Mouse (Mus musculus) midbrain, postnatal 0 days (tissue): ENCODE data around the gene Tmem176a. TPM values are rescaled to one million over a fixed set of nuclear protein-coding genes. Genes with fewer than 3 reads are reported as not detected.
A peak's percentile ranks its signal among the peaks of the same experiment; 100 is the strongest.

Source experiments
- ATAC-seq: fragments of 200-750 bp; cut with Nextera tagmentation; 2 replicates; pipeline ENCODE4 v1.8.0; 2017; ENCODE audit warnings: moderate number of reproducible peaks, mild to moderate bottlenecking, moderate TSS enrichment, moderate library complexity; ENCODE audit not compliant: low FRiP score
- DNase-seq: peaks from one replicate; pipeline ENCODE4 v3.0.0-alpha.2; 2015; ENCODE audit warnings: low spot score
- H3K27ac ChIP-seq: fragments of 300-500 bp; sonication (generic); 2 replicates; pipeline ENCODE4 v1.5.1; 2014; ENCODE audit warnings: low read depth, mild to moderate bottlenecking, low read length, mixed read lengths
- H3K27me3 ChIP-seq: fragments of 300-500 bp; sonication (generic); 2 replicates; pipeline ENCODE4 v1.6.1; 2014; ENCODE audit warnings: low read length, control low read depth, mixed read lengths; ENCODE audit not compliant: insufficient read depth
- H3K36me3 ChIP-seq: fragments of 300-500 bp; sonication (generic); 2 replicates; pipeline ENCODE4 v1.6.1; 2014; ENCODE audit warnings: low read length, control low read depth, mixed read lengths; ENCODE audit not compliant: insufficient read depth
- H3K4me1 ChIP-seq: fragments of 300-500 bp; sonication (generic); 2 replicates; pipeline ENCODE4 v1.6.1; 2014; ENCODE audit warnings: mild to moderate bottlenecking, control low read depth, antibody characterized with exemption, low read length, mixed read lengths; ENCODE audit not compliant: insufficient read depth
- H3K4me2 ChIP-seq: fragments of 300-500 bp; sonication (generic); 2 replicates; pipeline ENCODE4 v1.6.1; 2014; ENCODE audit warnings: low read depth, mild to moderate bottlenecking, low read length, mixed read lengths; ENCODE audit not compliant: poor library complexity, severe bottlenecking
- H3K4me3 ChIP-seq: fragments of 300-500 bp; sonication (generic); 2 replicates; pipeline ENCODE4 v1.5.1; 2014; ENCODE audit warnings: low read depth, mild to moderate bottlenecking, low read length, moderate library complexity
- H3K9ac ChIP-seq: fragments of 300-500 bp; sonication (generic); replicated peaks from 2 replicates; pipeline ENCODE4 v1.6.1; 2014; ENCODE audit warnings: mild to moderate bottlenecking, low read length, moderate library complexity, mixed read lengths; ENCODE audit not compliant: poor library complexity, severe bottlenecking
- H3K9me3 ChIP-seq: fragments of 300-500 bp; sonication (generic); 2 replicates; pipeline ENCODE4 v1.6.1; 2016; ENCODE audit warnings: low read length, control low read depth
- CTCF ChIP-seq: IDR thresholded peaks from 2 replicates; pipeline ENCODE4 v1.5.1; 2016; ENCODE audit warnings: antibody characterized with exemption, mild to moderate bottlenecking
- whole genome bisulfite sequencing: fragments of 180-500 bp; shearing (Covaris S2); extraction: QIAGEN DNeasy Blood & Tissue Kit; methylation state at CpG from one replicate; pipeline ENCODE4 v1.1.7; 2014; 5-methylcytosine and 5-hydroxymethylcytosine counted together
- polyA plus RNA-seq: library from polyadenylated mRNA; unstranded; fragments of >200 nt; fragmentation: Nextera tagmentation; extraction: Ambion mirVana; gene quantifications from 2 replicates; pipeline ENCODE4 v1.2.1, GENCODE M21; 2015
- total RNA-seq: library from RNA; depleted of rRNA; stranded (reverse); fragments of >200 nt; gene quantifications from 2 replicates; pipeline ENCODE4 v1.2.3, GENCODE M21; 2014

The Tmem176a gene
- total and polyA plus RNA-seq, 2 experiments from 2014 or later, result 15.1 to 27.0 TPM

DNA sequence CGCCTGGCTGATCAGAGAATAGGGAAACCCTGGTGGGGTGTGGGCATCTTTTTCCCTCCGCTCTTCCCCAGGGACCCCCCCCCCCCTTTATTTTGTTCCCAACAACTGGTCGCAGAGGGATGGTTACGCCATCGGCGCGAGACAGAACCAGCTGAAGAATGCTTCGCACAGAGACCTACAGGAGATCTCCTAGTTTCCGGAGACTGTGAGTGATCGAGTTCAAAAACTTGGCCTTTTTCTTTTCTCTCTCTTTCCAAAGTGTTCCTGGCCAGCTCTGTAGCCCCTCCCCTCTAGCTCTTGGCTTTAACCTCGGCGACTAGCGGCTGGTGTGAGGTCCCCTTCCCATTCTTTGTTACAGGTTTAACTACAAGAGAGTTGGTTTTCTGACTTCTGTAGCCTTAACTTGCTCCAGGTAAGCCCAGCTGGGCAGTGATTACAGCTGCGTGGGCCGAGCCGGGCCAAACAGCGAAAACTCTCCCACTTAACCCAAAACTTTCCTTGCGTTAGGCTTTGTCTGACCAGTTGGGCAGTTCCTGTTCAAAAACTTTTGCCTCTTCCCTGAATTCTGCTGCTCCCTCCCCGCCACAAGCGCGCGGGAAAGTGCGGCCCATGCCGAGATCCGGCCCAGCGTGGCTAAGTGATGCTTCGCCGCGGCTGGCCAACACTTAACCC lies 11.2 kb downstream of the Tmem176a start:
- no peaks in the 10 kb centered on the region for H3K9me3 ChIP-seq
- H3K36me3 ChIP-seq, result no peaks in the 10 kb centered on the region
- no peak overlapping the region for H3K9ac ChIP-seq
- ATAC-seq (0 out of 2 replicates have a peak, but pooled peaks have one; percentile 16), DNase-seq (peak; percentile 31)
- no peaks in the 10 kb centered on the region for H3K27me3 ChIP-seq
- no peaks in the 10 kb centered on the region for H3K4me1 ChIP-seq
- 1% methylated on average over 29 of the region's 29 CpGs for WGBS
- H3K4me3 ChIP-seq, result peak overlapping the region; percentile 25; the same call in 1 of the 2 replicates
- H3K4me2 ChIP-seq, result peak overlapping the region; percentile 51
- H3K27ac ChIP-seq, result no peak overlapping the region
- no peak for TF ChIP-seq CTCF

DNA sequence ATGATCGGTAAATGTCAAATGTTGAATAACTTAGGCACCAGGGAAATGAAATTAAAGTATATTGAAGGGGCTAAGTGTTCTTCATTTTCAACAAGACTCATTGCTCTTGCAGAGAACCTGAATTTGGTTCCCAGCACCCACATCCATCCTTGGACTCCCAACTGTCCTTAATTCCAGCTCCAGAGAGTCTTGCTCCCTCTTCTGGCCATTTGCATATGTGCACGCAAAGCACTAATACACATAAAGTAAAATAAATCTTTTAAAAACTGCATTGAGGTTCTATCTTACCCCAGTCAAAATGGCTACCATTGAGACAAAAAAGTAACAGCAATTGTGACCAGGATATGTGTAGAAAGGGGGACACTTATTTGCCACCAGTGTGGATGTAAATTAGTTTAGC lies 13.4 kb downstream of the Tmem176a start:
- 99% methylated on average over 2 of the region's 2 CpGs for WGBS
- peak; percentile 30; the same call in 1 of the 2 replicates for TF ChIP-seq CTCF

DNA sequence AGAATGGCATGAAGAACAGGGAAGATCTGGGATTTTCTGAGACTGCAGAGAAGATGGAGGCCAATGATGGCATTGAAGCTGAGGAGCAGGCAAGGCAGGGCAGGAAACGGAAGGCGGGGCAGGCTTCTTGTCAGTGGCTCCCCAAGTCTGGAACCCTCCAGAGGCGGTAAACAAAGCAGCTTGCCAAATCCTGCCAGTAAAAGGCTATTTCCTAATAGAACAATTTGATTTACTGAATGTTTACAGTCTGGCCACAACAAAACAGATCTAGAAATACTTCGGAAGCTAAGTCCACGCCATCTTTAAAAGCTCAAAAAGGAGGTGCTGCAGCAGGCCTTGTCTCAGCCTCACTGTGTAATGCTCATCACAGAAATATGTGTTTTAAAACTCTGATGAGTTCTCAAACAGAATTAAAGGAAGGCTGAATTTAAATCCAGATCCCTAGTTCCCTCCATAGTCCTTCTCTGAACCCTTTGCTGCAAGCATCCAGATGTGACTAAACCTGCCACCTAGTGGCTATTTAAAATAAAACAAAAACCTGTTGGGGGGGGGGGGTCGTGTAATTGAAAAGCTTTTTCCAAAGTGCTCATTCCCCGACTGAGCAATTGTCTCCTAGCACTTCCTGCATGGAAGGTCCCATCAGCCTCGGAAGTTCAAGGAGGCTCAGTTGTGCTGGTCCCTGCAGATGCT lies 17.0 kb downstream of the Tmem176a start:
- ATAC-seq (no peak), DNase-seq (no peak)
- Histone ChIP-seq H3K27me3 (no peaks in the 10 kb centered on the region), H3K27ac (no peak overlapping the region), H3K4me2 (no peak overlapping the region), H3K36me3 (no peaks in the 10 kb centered on the region), H3K9me3 (no peaks in the 10 kb centered on the region), H3K4me1 (no peaks in the 10 kb centered on the region), H3K9ac (no peak overlapping the region), H3K4me3 (no peak overlapping the region)
- 54% methylated on average over 8 of the region's 8 CpGs for WGBS
- TF ChIP-seq CTCF, result peak; percentile 59

More for the DNA sequence above, 13.4 kb downstream of the Tmem176a start:
- Histone ChIP-seq H3K9ac (no peak overlapping the region), H3K4me2 (no peak overlapping the region), H3K4me1 (no peaks in the 10 kb centered on the region), H3K36me3 (no peaks in the 10 kb centered on the region), H3K9me3 (no peaks in the 10 kb centered on the region), H3K4me3 (no peak overlapping the region), H3K27ac (no peak overlapping the region), H3K27me3 (no peaks in the 10 kb centered on the region)
- ATAC-seq, result no peak
- DNase-seq, result no peak

DNA sequence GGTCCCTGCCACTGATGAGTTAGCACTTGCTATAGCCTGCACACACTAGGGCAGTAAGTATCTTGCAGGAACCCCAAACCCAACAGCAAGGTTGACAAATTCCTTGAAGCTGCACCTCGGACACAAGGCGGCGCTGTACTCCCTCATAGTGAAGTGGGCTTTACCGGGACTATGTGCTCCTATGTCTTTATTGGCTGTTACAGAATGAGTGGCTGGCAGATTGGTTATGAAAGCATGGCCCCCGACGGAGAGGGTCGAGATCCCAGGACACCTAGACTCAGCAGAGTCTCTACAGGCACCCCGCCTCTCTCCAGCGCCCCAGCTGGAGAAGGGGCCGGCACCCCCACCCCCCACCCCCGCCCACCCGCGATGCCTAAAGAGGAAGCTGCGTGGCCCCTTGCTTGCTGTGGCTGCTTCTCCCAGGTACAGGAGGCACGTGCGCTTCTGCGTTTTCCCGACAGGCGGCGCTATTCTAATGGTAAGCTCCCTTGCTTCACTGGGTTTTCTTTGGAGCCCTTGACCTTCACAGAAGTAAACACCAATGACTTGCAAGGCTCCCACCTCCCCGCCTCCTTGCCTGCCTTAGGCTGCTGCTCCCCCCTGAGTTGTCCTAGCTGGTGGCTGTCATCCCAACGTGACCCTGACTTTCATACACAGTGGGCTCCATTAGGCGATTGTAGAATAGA lies 19.6 kb downstream of the Tmem176a start:
- no peak overlapping the region for H3K27ac ChIP-seq
- H3K36me3 ChIP-seq, result no peaks in the 10 kb centered on the region
- peak; percentile 81 for DNase-seq
- no peaks in the 10 kb centered on the region for H3K4me1 ChIP-seq
- peak overlapping the region; percentile 39 for H3K4me2 ChIP-seq
- 0 out of 2 replicates have a peak, but pooled peaks have one; percentile 44 for ATAC-seq
- H3K27me3 ChIP-seq, result no peaks in the 10 kb centered on the region
- H3K9ac ChIP-seq, result no peak overlapping the region
- no peak overlapping the region for H3K4me3 ChIP-seq
- WGBS, result 13% methylated on average over 23 of the region's 23 CpGs
- TF ChIP-seq CTCF, result peak; percentile 72
- H3K9me3 ChIP-seq, result no peaks in the 10 kb centered on the region

DNA sequence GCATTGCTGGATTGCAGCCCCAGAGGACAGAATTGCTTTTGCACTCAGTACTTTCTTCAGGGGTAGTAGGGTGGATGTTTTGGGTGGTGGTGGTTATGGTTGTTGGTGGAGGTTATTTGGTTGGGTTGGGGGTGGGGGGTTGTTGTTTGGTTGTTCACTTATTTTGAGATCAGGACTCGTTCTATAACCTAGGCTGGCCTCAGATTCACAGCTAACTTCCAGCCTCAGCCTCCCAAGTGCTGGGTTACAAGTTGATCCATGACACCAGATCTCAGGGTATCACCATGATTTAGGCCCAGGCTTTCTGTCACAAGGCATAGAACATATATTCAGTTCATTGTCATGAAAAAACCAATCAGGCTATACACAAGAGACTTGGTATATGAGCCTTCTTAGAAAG lies 20.1 kb downstream of the Tmem176a start:
- Histone ChIP-seq H3K9ac (no peak overlapping the region), H3K9me3 (no peaks in the 10 kb centered on the region), H3K27me3 (no peaks in the 10 kb centered on the region), H3K4me1 (no peaks in the 10 kb centered on the region), H3K4me2 (0 out of 2 replicates have a peak overlapping the region, but pooled peaks have one; percentile 39), H3K27ac (no peak overlapping the region), H3K4me3 (no peak overlapping the region), H3K36me3 (no peaks in the 10 kb centered on the region)
- 91% methylated on average over 1 of the region's 1 CpGs for WGBS
- TF ChIP-seq CTCF, result no peak
- ATAC-seq (no peak), DNase-seq (no peak)
